12 mouse cellular contexts compared by ENCODE assay signal in genomic region chr3:138225853-138226252, GRCm38 (mm10). TPM values are rescaled to one million over a fixed set of nuclear protein-coding genes. Genes with fewer than 3 reads are reported as not detected.
DNase-seq lines count a peak whose midpoint lies in the region; ATAC-seq and TF ChIP-seq lines count a peak whose summit lies in the region.
"Had no signal": no experiment of that assay in that cellular context is flagged by ENCODE, and none has a peak within 500 bp of the region (broad histone marks: within the 10 kb centered on the region; RNA-seq: fewer than 3 reads in every experiment).

No protein-coding gene starts in this region.

- no peak overlapping the region for H3K9ac ChIP-seq in kidney, embryonic 15.5 days
- H3K9ac ChIP-seq in intestine, embryonic 15.5 days: no peak overlapping the region

- H3K9me3 ChIP-seq in kidney, embryonic 15.5 days (replicated peaks): no peaks in the 10 kb centered on the region
- no peaks in the 10 kb centered on the region for H3K9me3 ChIP-seq in intestine, embryonic 15.5 days
- no peaks in the 10 kb centered on the region for H3K9me3 ChIP-seq in embryonic facial prominence, embryonic 10.5 days

- 61% methylated on average over 7 of the region's 7 CpGs for WGBS in kidney, adult 2 months
- 49% methylated on average over 7 of the region's 7 CpGs for WGBS in kidney, embryonic 15.5 days
- 63% methylated on average over 7 of the region's 7 CpGs for WGBS in intestine, embryonic 15.5 days
- WGBS in embryonic facial prominence, embryonic 10.5 days: 60% methylated on average over 7 of the region's 7 CpGs

- peak; percentile 80 for DNase-seq in kidney, adult 2 months
- DNase-seq in adrenal gland, postnatal 25 days: peak; percentile 31
- DNase-seq in lung, postnatal 25 days (ENCODE audit: low spot score): peak; percentile 41
- no peak for DNase-seq in frontal cortex, postnatal 10 days (ENCODE audit: low spot score in 2 of 2)
- no peak for DNase-seq in embryonic facial prominence, embryonic 10.5 days (ENCODE audit: low spot score)
- DNase-seq: gastrocnemius, postnatal 10 days had no signal

- no peak for ATAC-seq in kidney, embryonic 15.5 days (replicated peaks; ENCODE audit: low FRiP score)
- ATAC-seq in intestine, embryonic 15.5 days: peak; percentile 54

- TF ChIP-seq POLR2A in kidney, adult 2 months (IDR thresholded peaks at IDR 0.05; ENCODE audit: low read depth, low read length): no peak

- H3K4me1 ChIP-seq in kidney, adult 2 months (ENCODE audit: control insufficient read depth, insufficient read depth, low read length): peaks cover 17% of the 10 kb centered on the region
- 0 out of 2 replicates have a peak, but pooled peaks cover 6% of the 10 kb centered on the region for H3K4me1 ChIP-seq in kidney, embryonic 15.5 days
- no peaks in the 10 kb centered on the region for H3K4me1 ChIP-seq in intestine, embryonic 15.5 days (replicated peaks)
- peaks cover 18% of the 10 kb centered on the region for H3K4me1 ChIP-seq in embryonic facial prominence, embryonic 10.5 days

- no peak overlapping the region for H3K4me2 ChIP-seq in kidney, embryonic 15.5 days
- no peak overlapping the region for H3K4me2 ChIP-seq in intestine, embryonic 15.5 days (replicated peaks)

- H3K27me3 ChIP-seq in kidney, adult 2 months (replicated peaks; ENCODE audit: control insufficient read depth, insufficient read depth, low read length): no peaks in the 10 kb centered on the region
- H3K27me3 ChIP-seq in kidney, embryonic 15.5 days: no peaks in the 10 kb centered on the region
- no peaks in the 10 kb centered on the region for H3K27me3 ChIP-seq in intestine, embryonic 15.5 days (replicated peaks)
- no peaks in the 10 kb centered on the region for H3K27me3 ChIP-seq in embryonic facial prominence, embryonic 10.5 days (replicated peaks; ENCODE audit: low read depth, poor library complexity, severe bottlenecking)

- H3K36me3 ChIP-seq in kidney, adult 2 months (ENCODE audit: control insufficient read depth, insufficient read depth, low read length): no peaks in the 10 kb centered on the region
- no peaks in the 10 kb centered on the region for H3K36me3 ChIP-seq in kidney, embryonic 15.5 days
- no peaks in the 10 kb centered on the region for H3K36me3 ChIP-seq in intestine, embryonic 15.5 days
- H3K36me3 ChIP-seq in embryonic facial prominence, embryonic 10.5 days (replicated peaks): no peaks in the 10 kb centered on the region

- H3K27ac ChIP-seq in kidney, adult 2 months (ENCODE audit: insufficient read depth, low read depth, low read length): no peak overlapping the region
- H3K27ac ChIP-seq in kidney, embryonic 15.5 days: no peak overlapping the region
- no peak overlapping the region for H3K27ac ChIP-seq in intestine, embryonic 15.5 days
- H3K27ac ChIP-seq in embryonic facial prominence, embryonic 10.5 days (replicated peaks): no peak overlapping the region; the same call in 1 of the 2 replicates

- no peak overlapping the region for H3K4me3 ChIP-seq in kidney, adult 2 months (ENCODE audit: insufficient read depth, low read depth, low read length)
- no peak overlapping the region for H3K4me3 ChIP-seq in kidney, embryonic 15.5 days (replicated peaks)
- H3K4me3 ChIP-seq in intestine, embryonic 15.5 days (replicated peaks): no peak overlapping the region
- H3K4me3 ChIP-seq in embryonic facial prominence, embryonic 10.5 days: no peak overlapping the region

- TF ChIP-seq CTCF in kidney, adult 2 months (conservative IDR thresholded peaks at IDR 0.05; ENCODE audit: insufficient read depth, insufficient read length, low read depth, low read length): no peak

RNA-seq across cellular contexts. Expression of gene Adh7, which starts 8.3 kb away (rescaled TPM):
- 0.25 and 0.29 TPM in 2 replicates for polyA plus RNA-seq in kidney, adult 2 months (2012; rRNA removed)
- polyA plus RNA-seq in kidney, embryonic 15.5 days (2015; fragmentation: Nextera tagmentation; extraction: Ambion mirVana): 0.74 and 0.91 TPM in 2 replicates
- total RNA-seq in adrenal gland, postnatal 25 days (2021): 37.9 and 41.2 TPM in 2 replicates
- 0.21 and 0.30 TPM in 2 replicates for polyA plus RNA-seq in intestine, embryonic 15.5 days (2015; fragmentation: Nextera tagmentation; extraction: Ambion mirVana)
- not detected in 2 replicates for polyA plus RNA-seq in embryonic facial prominence, embryonic 10.5 days (2016; fragmentation: Nextera tagmentation; extraction: Ambion mirVana)
- total RNA-seq: common myeloid progenitor, adult 5-6 weeks had no signal
- polyA plus RNA-seq: spleen, adult 2 months had no signal

RNA-seq across cellular contexts. Expression of gene 4930579F01Rik, which starts 32.2 kb away (rescaled TPM):
- polyA plus RNA-seq in kidney, adult 2 months (2012; rRNA removed): 0.31 TPM in 1 of 2 replicates, not detected in the other
- 0.09 and 0.19 TPM in 2 replicates for polyA plus RNA-seq in kidney, embryonic 15.5 days (2015; fragmentation: Nextera tagmentation; extraction: Ambion mirVana)
- total RNA-seq in adrenal gland, postnatal 25 days (2021): 0.24 TPM in 1 of 2 replicates, not detected in the other
- polyA plus RNA-seq in intestine, embryonic 15.5 days (2015; fragmentation: Nextera tagmentation; extraction: Ambion mirVana): 0.20 TPM in 1 of 2 replicates, not detected in the other
- polyA plus RNA-seq in embryonic facial prominence, embryonic 10.5 days (2016; fragmentation: Nextera tagmentation; extraction: Ambion mirVana): not detected in 2 replicates
- total RNA-seq: common myeloid progenitor, adult 5-6 weeks; gastrocnemius, postnatal 10 days; heart, postnatal 14 days; left cerebral cortex, postnatal 10 days had no signal
- polyA plus RNA-seq: spleen, adult 2 months had no signal

RNA-seq across cellular contexts. Expression of gene Adh1, which starts 34.9 kb away (rescaled TPM):
- 251 and 256 TPM in 2 replicates for polyA plus RNA-seq in kidney, adult 2 months (2012; rRNA removed)
- polyA plus RNA-seq in kidney, embryonic 15.5 days (2015; fragmentation: Nextera tagmentation; extraction: Ambion mirVana): 43.5 and 86.9 TPM in 2 replicates
- total RNA-seq in adrenal gland, postnatal 25 days (2021): 7,275 and 7,287 TPM in 2 replicates
- 396 and 436 TPM in 2 replicates for polyA plus RNA-seq in intestine, embryonic 15.5 days (2015; fragmentation: Nextera tagmentation; extraction: Ambion mirVana)
- not detected in 2 replicates for polyA plus RNA-seq in embryonic facial prominence, embryonic 10.5 days (2016; fragmentation: Nextera tagmentation; extraction: Ambion mirVana)
- total RNA-seq: common myeloid progenitor, adult 5-6 weeks had no signal

Comparison
In these comparisons a context has a peak if more than half of its experiments do, and no peak if none do; other contexts are left out.
1. DNase-seq: peak in kidney, adult 2 months (single experiment), adrenal gland, postnatal 25 days (single experiment) and lung, postnatal 25 days (single experiment); none in frontal cortex, postnatal 10 days (0 of 2) and embryonic facial prominence, embryonic 10.5 days (single experiment).
2. RNA of gene Adh1, which starts 34.9 kb away (polyA plus RNA-seq): 396 to 436 TPM in intestine, embryonic 15.5 days, 251 to 256 TPM in kidney, adult 2 months and 43.5 to 86.9 TPM in kidney, embryonic 15.5 days; not detected in embryonic facial prominence, embryonic 10.5 days; every median in the first group is over 10 times any median in the second.